Mouse (Mus musculus) embryo, embryonic 11 days (tissue): ENCODE measurements at regions not wholly inside any gene's neighbourhood (a gene's known extent, or its start where the extent isn't known, plus 50 kb on each side); places are given as distances from the start of the nearest gene placed in this dataset.

Experiments used
- DNase-seq: peaks from one replicate; pipeline ENCODE4 v3.0.0-alpha.2; 2015

DNA sequence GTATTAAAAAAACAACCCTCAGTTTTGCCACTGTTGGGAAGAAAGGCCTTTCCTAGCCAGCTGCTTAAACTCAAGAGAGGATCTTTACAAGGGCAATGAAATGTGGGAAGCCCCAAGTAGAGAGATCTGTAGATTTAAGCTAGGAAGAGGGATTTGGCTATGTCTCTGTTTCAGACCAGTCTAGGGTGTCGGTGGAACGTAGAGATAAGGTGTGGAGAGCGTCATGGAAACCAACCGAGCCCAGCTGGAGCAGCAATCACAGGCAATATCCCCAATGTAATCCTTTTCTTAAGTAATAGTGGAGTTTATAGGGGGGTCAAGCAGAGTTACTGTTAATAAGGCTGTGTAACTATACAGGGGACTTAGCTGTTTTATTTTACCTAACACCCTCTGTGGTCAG is 204.6 kb upstream of the Mme start:
- DNase-seq, result no peak

DNA sequence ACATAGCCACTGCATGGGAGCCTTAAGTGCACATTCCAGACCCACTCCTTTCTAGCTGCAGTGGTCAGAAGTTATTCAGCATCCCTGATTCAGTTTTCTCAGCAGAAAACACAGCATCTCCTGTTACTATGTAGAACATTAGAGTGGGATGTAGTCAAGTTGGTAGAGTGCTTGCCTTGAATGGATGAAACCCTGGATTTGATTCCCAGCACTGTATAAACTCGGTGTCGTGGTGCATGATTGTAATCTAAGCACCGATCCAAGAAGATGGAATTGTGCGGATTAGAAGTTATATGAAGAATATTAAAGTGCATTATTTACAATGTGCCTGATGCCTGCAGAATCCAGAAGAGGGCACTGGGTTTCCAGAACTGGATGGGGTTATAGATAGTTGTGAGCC is 170.6 kb upstream of the Mme start:
- DNase-seq, result no peak

DNA sequence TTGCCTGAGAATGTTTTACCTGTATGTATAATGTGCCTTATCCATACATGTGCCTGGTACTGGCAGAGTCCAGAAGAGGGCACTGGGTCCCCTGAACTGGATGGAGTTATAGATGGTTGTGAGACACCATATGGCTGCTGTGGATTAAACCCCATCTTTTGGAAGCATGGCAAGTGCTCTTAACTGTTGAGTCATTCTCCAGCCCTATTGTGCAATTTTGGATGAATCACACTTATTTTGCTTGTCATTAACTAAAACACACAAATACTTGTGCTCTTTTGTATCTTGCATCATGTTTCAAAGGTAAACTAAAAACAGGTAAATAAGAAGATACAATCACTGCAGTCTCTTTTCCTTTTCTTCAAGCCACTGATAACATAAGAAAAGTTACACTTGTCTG is 168.3 kb upstream of the Mme start:
- DNase-seq, result no peak

DNA sequence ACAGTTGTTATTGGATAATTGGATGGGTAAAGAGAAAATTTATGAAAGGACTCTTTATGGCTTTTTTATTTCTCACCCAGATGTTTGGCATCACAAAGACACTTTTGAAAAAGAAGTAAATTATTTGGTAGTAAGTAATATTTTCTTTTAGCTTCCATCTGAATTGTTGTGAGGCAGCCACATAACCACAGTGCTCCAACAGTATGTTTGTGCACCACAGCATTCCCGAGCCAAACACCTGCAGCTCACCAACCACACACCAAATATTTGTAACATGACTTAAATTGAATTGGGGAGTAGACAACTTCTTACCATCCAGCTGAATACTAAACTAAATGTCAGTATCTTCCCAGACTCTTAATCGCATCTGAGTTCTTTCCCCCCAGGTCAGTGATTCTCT is 163.2 kb upstream of the Mme start:
- no peak for DNase-seq

DNA sequence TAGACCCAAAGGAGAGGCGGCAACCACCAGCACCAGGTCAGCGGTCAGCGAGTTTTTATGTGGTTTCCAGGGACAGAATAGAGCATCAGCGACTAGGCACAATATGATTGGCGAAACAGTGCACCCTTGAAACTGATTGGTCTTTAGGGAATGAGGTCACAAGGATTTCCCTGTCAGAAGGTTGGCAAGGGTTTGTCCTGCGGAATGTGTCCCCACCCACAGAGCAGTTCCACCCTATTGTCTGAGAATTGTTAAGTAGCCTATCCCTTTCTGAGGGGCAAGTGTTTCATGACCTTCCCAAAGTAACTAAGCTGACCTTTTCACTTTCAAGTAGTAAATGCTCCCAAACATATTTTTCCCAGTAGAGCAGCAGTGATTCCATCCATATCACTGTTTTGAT is 159.2 kb upstream of the Mme start:
- no peak for DNase-seq

DNA sequence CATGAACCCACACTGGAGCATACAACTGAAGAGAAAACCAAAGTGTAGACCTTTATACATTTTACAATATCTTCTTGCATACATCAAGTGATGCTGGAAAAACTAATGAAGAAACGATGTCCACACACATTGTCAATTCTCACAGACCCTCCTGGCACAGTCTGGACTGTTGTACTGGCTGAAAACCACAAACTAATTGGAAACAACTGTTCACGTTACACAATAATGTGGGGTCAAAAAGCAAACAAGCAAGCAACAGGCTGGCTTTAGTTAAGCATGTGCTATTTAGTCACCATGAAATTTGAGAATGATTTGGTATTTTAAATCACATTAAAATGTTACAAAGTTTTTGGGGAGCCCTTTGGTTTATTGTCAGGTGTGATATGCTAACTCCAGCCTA is 155.9 kb upstream of the Mme start:
- DNase-seq, result peak; percentile 30

DNA sequence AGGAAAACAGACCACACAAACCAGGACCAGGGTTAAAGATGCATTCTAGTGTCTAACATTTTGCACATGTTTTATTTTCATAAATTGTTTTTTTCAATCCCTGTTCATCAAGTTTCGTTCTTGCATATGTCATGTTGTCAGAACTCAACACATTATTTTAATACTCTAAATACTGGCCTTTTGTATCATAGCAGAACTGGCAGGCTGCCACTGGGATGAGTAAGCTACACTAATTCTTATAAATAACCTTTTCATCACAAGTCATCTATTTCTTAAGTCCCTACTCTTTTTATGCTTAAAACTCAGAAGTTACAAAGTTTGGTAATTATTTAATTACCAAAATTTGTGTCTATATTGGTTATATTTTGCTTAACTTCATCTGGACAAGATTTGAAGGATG is 148.4 kb upstream of the Mme start:
- no peak for DNase-seq

DNA sequence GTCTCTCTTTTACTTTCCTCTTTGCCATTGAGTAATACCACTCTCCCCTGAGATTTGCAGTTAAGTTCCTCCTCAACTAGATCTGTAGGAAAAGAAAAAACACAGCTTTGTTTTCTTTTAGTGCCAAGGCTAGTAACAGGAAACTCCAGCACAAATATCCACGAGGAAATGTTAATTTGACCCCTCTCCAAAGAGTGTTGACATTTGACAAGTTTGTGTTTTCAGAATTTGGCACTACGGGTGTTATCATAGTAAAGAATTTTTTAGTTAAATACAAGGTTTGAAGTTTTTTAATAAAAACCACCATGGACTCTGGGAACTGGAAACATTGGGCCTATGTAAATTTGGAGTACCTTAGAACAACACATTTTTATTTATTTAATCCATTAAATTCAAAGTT is 126.1 kb upstream of the Mme start:
- peak; percentile 26 for DNase-seq

DNA sequence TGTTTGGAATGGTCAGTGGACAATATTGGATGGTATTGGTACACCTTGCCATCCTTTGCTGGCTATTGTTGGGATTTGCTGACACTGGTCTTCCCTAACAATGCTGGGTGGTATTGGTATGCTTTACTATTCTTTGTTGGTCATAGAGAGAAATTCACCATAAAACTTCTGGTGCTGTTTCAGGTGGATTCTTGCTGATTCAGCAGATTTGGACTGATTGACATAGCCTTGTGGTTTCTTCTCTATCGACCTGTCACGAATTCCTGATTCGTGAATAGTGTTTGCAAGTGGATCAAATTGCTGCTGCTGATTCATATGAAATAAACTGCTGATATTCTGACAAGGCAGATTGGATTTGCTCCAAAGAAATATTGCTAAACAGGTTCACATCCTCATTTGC is 109.5 kb upstream of the Mme start:
- DNase-seq, result no peak

DNA sequence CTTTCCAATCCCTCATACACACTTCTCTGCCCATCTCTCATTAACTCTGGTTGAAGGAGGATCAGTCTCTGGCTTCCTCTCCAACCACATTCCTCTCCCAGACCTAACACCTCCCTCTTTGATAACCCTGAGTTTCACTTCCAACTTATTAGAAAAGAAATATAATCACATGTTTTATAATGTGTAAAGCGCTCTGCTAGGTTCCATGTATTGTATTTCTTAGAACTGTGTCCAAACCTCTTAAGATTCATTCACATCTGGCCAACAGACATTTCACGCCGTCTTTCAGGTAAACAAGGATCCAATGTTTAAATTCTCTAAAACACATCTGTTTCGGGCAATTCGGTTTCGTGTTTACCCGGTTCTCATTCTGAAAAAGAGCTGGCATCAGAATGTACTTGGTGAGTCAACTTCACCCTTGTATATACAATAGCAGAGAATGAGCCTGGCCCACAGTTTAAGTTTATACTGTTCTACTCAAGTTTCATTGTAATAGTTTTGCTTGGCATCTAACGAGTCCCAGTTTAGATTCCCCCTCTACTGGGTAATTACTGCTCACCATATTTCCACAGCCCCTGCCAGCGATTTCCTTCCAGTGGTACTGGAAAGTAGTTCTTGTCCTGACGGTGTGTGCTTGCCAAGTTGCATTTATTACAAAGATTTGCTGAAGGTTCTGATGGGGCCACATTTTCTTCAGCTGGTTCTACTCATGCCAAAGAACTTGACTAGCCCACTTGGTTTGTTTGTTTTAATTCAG is 103.8 kb upstream of the Mme start:
- DNase-seq, result peak; percentile 12

DNA sequence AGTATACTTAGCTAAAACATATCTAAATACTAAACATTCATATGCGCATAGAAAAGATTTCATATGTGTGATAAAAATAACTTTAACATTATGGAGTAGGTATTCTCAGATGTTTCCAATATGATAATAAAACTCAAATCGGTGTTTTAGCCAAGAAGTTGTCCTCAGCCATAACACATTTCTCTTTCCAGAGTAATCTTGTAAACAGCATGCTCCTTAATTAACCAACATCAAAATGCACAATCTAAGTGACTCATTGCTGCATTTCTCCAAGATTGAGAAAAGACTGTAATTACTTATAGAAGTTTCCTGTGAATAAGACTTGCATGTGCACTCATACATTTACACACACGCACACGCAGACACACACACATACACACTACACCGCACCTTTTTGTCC is 95.1 kb upstream of the Mme start:
- DNase-seq, result no peak

DNA sequence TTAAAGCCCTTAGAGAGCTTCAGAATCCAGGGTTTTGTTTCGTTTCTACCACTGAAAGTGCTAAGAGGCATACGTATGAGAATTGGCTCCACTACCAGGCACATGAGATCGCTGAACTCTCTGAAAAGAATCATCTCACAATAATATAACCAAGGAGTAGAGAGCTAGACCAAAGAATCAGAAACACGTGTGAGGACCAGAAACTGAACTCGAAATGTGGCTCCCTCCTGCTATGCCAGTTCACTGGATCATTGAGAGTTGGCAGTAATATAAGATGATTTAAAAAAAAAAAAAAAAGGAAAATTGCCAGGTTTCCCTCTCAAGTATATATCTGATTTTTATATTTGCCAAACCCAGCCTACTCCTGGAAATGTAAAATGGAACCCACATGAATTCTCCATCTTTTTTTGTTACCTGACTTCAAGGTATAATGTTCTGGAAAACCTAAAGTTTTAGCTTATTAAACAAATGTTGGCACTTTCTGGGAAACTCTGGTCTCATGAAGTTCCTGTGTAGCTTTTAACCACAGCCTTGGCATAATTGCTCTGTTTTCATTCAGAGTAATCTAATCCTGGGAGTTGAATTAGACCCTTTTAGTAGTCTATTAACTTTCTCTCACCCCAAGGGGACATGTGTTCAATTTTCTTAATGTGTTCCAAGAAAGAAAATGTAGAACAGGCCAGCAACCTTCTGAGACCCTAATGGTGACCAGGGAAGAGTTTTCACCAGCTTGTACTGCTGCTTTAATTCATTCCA is 58.7 kb upstream of the Mme start:
- no peak for DNase-seq

DNA sequence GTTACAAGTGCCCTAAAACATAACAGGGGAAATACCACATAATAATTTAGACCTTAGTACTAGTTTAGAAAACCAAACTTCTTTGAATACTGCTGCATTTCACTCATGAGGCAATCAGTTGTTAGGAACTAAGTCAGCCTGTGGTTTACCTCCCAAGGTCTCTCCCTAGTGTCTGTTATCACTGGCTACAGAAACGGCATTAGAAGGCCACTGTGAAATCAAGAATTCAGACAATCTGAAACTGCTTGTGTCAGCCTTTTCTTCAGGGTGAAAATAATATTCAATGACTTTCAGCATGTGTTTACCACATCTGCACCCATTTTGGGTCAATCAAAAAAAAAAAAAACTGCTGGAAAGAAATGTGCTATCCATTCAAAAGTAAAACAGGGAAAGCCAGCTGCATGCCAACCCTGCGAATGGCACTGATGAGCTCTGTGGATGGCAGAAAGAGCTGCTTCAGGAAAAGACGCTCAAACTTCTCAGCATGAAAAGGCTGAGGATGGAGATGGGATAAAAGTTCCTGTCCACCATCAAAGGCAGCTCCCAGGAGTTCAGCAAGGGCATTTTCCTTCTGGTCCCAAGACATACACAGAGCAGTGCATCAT is 53.4 kb upstream of the Mme start:
- no peak for DNase-seq
